Mouse (Mus musculus): ENCODE measurements at regions not wholly inside any gene's neighbourhood (a gene's known extent, or its start where the extent isn't known, plus 50 kb on each side); places are given as distances from the start of the nearest gene placed in this dataset.

- Histone ChIP-seq H3K27me3 (replicated peaks) (no peaks in the 10 kb centered on the region), H3K4me2 (no peak overlapping the region), H3K9me3 (replicated peaks) (no peaks in the 10 kb centered on the region), H3K4me3 (replicated peaks) (no peak overlapping the region), H3K9ac (replicated peaks) (no peak overlapping the region), H3K36me3 (no peaks in the 10 kb centered on the region), H3K27ac (replicated peaks) (no peak overlapping the region), H3K4me1 (no peaks in the 10 kb centered on the region)
- 36% methylated on average over 7 of the region's 7 CpGs for WGBS
- ATAC-seq (ENCODE audit: low FRiP score), result no peak
Observed at GRCm38 (mm10) chr4:81005507-81006328, 95.3 kb downstream of the Lurap1l start.

GRCm38 (mm10) chr4:81006546-81006945, 96.1 kb downstream of the Lurap1l start:
- Histone ChIP-seq H3K4me3 (replicated peaks) (no peak overlapping the region), H3K27me3 (replicated peaks) (no peaks in the 10 kb centered on the region), H3K36me3 (no peaks in the 10 kb centered on the region), H3K9ac (replicated peaks) (no peak overlapping the region), H3K27ac (replicated peaks) (no peak overlapping the region), H3K4me2 (no peak overlapping the region), H3K9me3 (replicated peaks) (no peaks in the 10 kb centered on the region), H3K4me1 (no peaks in the 10 kb centered on the region)
- WGBS, result 83% methylated on average over 1 of the region's 1 CpGs
- ATAC-seq (ENCODE audit: low FRiP score), result no peak

GRCm38 (mm10) chr4:81021850-81022249, 111.4 kb downstream of the Lurap1l start:
- no peak overlapping the region for H3K27ac ChIP-seq (replicated peaks)
- no peak overlapping the region for H3K4me3 ChIP-seq (replicated peaks)
- no peak for ATAC-seq (ENCODE audit: low FRiP score)
- H3K27me3 ChIP-seq (replicated peaks), result no peaks in the 10 kb centered on the region
- 40% methylated on average over 2 of the region's 2 CpGs for WGBS
- H3K9me3 ChIP-seq (replicated peaks), result no peaks in the 10 kb centered on the region
- H3K4me2 ChIP-seq, result no peak overlapping the region
- H3K9ac ChIP-seq (replicated peaks), result no peak overlapping the region
- no peaks in the 10 kb centered on the region for H3K36me3 ChIP-seq
- no peaks in the 10 kb centered on the region for H3K4me1 ChIP-seq

DNA sequence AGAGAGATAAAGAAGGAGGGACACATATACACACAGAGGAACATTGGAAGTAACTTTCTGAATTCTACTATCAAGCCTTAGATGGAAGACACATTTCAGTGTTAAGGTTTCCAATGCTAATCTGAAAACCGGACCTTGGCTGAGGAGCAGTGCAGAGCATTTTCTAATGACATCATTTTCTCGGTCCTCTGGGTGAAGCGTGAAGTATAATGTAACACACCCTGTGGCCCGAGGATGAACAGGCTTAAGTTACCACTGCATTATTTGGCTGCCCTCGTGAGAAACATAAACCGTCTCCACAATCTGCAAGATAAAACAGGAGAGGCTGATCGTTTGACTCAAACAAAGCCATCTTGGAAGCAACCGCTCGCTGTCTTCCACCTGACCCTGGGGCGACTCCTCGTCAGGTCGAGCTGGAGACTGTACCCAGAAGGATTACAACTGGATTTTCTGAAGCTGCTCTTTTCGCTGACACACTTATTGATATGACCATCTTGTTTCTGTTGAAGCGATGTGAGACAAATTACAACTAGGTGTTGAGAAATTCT, 113.1 kb downstream of the Lurap1l start:
- Histone ChIP-seq H3K4me1 (no peaks in the 10 kb centered on the region), H3K4me2 (no peak overlapping the region), H3K27ac (replicated peaks) (no peak overlapping the region), H3K27me3 (replicated peaks) (no peaks in the 10 kb centered on the region), H3K36me3 (no peaks in the 10 kb centered on the region), H3K9ac (replicated peaks) (no peak overlapping the region), H3K9me3 (replicated peaks) (no peaks in the 10 kb centered on the region), H3K4me3 (replicated peaks) (no peak overlapping the region)
- ATAC-seq (ENCODE audit: low FRiP score), result no peak
- WGBS, result 77% methylated on average over 14 of the region's 14 CpGs

GRCm38 (mm10) chr4:81027558-81027957, 117.1 kb downstream of the Lurap1l start:
- no peak overlapping the region for H3K4me2 ChIP-seq
- H3K4me1 ChIP-seq, result no peaks in the 10 kb centered on the region
- ATAC-seq (ENCODE audit: low FRiP score), result no peak
- no peak overlapping the region for H3K9ac ChIP-seq (replicated peaks)
- no peak overlapping the region for H3K27ac ChIP-seq (replicated peaks)
- no peaks in the 10 kb centered on the region for H3K9me3 ChIP-seq (replicated peaks)
- H3K27me3 ChIP-seq (replicated peaks), result no peaks in the 10 kb centered on the region
- WGBS, result 95% methylated on average over 1 of the region's 1 CpGs
- no peaks in the 10 kb centered on the region for H3K36me3 ChIP-seq
- H3K4me3 ChIP-seq (replicated peaks), result no peak overlapping the region

GRCm38 (mm10) chr4:81030671-81031070, 120.2 kb downstream of the Lurap1l start:
- no peak overlapping the region for H3K9ac ChIP-seq (replicated peaks)
- H3K36me3 ChIP-seq, result no peaks in the 10 kb centered on the region
- H3K27ac ChIP-seq (replicated peaks), result no peak overlapping the region
- H3K4me3 ChIP-seq (replicated peaks), result no peak overlapping the region
- no peaks in the 10 kb centered on the region for H3K9me3 ChIP-seq (replicated peaks)
- ATAC-seq (ENCODE audit: low FRiP score), result no peak
- no peak overlapping the region for H3K4me2 ChIP-seq
- no peaks in the 10 kb centered on the region for H3K4me1 ChIP-seq
- H3K27me3 ChIP-seq (replicated peaks), result no peaks in the 10 kb centered on the region
- WGBS, result 82% methylated on average over 3 of the region's 3 CpGs

DNA sequence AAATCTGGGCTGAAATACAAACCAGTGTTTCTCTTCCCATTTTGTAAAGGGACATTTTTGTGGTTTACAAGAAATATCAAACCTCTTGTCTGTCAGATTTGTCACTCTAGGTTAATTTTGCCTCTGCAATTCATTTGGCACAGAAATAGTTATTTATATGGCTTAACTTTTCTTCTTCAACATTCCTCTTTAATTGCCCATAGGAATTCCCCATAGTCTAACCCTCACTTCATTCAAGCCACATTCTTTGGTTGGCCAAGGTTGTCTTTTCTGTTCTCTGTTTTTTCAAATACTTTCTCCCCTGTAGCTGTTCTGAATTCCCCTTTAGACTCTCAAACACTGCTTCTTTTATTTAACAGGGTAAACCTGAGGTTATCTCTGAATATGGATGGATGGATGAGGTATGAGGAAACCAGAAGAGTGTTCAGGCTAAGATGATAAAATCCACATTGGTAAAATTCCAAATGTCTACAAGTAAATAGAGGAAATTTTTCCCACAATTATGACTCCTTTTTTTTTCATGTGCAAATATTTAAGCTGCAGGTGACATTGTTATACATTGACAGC, 127.0 kb downstream of the Lurap1l start:
- H3K27ac ChIP-seq (replicated peaks), result no peak overlapping the region
- H3K36me3 ChIP-seq, result no peaks in the 10 kb centered on the region
- H3K4me3 ChIP-seq (replicated peaks), result no peak overlapping the region
- no peak overlapping the region for H3K4me2 ChIP-seq
- H3K27me3 ChIP-seq (replicated peaks), result no peaks in the 10 kb centered on the region
- no peak overlapping the region for H3K9ac ChIP-seq (replicated peaks)
- ATAC-seq (ENCODE audit: low FRiP score), result no peak
- no peaks in the 10 kb centered on the region for H3K4me1 ChIP-seq
- no peaks in the 10 kb centered on the region for H3K9me3 ChIP-seq (replicated peaks)

DNA sequence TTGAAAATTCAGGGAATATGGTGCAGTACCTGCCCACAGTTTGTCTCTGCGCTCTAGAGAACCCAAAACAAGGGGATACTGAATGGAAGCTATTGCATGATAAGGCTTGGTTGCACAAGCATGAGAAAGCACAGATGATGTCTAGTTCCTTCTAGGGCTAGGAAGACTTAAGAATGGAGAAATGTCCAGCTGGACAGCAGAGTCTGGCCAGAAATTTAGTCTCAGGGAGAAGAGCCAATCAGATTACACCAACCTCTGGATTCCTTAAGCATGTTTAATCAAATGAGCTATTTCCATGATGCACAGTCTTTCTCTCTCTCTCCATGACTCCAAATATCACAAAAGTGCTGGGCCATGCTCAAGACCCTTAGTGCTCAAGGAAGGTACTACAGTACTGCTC, 147.8 kb downstream of the Lurap1l start:
- ATAC-seq (ENCODE audit: low FRiP score), result no peak

DNA sequence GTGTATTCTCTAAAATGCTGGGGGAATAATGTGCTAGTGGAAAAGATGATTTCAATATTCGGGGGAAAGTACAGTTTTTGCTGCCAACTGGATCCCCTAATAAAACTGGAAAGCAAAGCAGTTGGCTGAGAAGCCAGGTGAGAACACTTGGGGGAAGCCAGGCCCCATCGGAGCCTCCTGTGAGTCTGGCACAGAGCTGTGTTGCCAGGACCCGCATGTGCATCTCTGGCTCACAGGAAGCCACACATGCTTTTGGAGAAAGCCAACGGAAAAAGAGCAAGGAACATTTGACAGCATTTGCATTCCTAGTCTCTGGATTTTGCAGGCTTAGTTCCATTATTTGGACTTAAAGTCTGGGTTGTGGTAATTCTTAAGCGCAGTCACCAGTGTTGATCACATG, 148.4 kb downstream of the Lurap1l start:
- Histone ChIP-seq H3K9ac (replicated peaks) (no peak overlapping the region), H3K36me3 (no peaks in the 10 kb centered on the region), H3K27me3 (replicated peaks) (no peaks in the 10 kb centered on the region), H3K27ac (replicated peaks) (no peak overlapping the region), H3K4me3 (replicated peaks) (no peak overlapping the region), H3K9me3 (replicated peaks) (no peaks in the 10 kb centered on the region), H3K4me2 (no peak overlapping the region), H3K4me1 (no peaks in the 10 kb centered on the region)
- WGBS, result 89% methylated on average over 5 of the region's 5 CpGs
- no peak for ATAC-seq (ENCODE audit: low FRiP score)

More for the DNA sequence above, 147.8 kb downstream of the Lurap1l start:
- no peaks in the 10 kb centered on the region for H3K9me3 ChIP-seq (replicated peaks)
- H3K4me2 ChIP-seq, result no peak overlapping the region
- H3K4me1 ChIP-seq, result no peaks in the 10 kb centered on the region
- WGBS, result 98% methylated on average over 1 of the region's 1 CpGs
- no peak overlapping the region for H3K9ac ChIP-seq (replicated peaks)
- H3K36me3 ChIP-seq, result no peaks in the 10 kb centered on the region
- H3K4me3 ChIP-seq (replicated peaks), result no peak overlapping the region
- H3K27me3 ChIP-seq (replicated peaks), result no peaks in the 10 kb centered on the region
- H3K27ac ChIP-seq (replicated peaks), result no peak overlapping the region

DNA sequence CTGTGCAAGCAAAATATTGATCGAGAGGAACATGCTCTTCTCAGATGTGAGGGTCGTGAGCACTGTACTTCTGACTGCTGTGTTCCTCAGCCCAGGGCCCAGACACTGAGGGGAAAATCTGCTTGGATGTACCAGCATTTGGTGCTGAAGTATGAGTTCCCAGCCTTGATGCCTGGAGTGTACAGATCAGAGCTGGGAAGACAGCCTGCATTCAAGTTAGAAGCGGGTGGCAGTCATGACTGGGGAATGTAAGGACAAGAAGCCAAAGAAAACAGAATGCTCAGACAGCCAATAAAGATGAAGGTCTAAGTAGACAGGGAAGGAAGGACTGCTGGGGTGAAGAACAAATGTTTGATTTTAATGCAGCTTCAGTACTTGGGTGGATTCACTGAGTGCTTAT, 148.9 kb downstream of the Lurap1l start:
- Histone ChIP-seq H3K27ac (replicated peaks) (no peak overlapping the region), H3K36me3 (no peaks in the 10 kb centered on the region), H3K4me1 (no peaks in the 10 kb centered on the region), H3K9me3 (replicated peaks) (no peaks in the 10 kb centered on the region), H3K27me3 (replicated peaks) (no peaks in the 10 kb centered on the region), H3K9ac (replicated peaks) (no peak overlapping the region), H3K4me3 (replicated peaks) (no peak overlapping the region), H3K4me2 (no peak overlapping the region)
- WGBS, result 87% methylated on average over 3 of the region's 3 CpGs
- no peak for ATAC-seq (ENCODE audit: low FRiP score)

DNA sequence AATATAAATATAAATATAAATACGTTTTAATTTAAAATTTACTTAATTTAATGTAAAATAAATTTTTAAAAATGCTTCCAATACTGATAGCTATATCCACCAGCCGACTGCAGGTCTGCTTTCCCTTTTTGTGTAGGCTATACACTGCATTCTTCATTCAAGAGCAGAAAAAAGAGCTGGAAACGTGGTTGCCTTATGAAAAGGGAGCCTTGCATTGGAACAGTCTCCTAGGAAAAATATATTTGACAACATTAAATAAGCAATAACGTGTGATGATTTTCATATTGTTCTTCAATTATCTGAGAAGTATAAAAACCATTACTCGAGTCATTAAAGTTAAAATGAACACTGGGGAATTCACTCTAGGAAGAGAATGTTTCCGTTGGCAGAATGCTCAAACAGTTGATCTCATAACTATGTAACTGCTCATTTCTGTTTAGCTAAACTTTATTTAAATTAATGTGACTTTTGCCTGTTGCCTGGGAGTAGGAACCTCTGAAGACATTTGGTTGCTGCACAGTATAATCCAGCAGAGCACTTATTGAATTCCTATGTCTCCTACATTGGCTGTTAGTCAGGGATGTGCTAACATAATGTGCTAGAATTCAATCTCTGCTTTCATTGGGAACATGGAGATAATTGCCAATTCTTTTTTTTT, 172.0 kb downstream of the Lurap1l start:
- Histone ChIP-seq H3K27ac (replicated peaks) (peak overlapping the region; percentile 48; the same call in 1 of the 2 replicates), H3K27me3 (replicated peaks) (no peaks in the 10 kb centered on the region), H3K4me2 (no peak overlapping the region), H3K9me3 (replicated peaks) (no peaks in the 10 kb centered on the region), H3K9ac (replicated peaks) (no peak overlapping the region), H3K4me3 (replicated peaks) (no peak overlapping the region), H3K4me1 (no peaks in the 10 kb centered on the region), H3K36me3 (no peaks in the 10 kb centered on the region)
- ATAC-seq (ENCODE audit: low FRiP score), result peak; percentile 90
- 43% methylated on average over 6 of the region's 6 CpGs for WGBS

DNA sequence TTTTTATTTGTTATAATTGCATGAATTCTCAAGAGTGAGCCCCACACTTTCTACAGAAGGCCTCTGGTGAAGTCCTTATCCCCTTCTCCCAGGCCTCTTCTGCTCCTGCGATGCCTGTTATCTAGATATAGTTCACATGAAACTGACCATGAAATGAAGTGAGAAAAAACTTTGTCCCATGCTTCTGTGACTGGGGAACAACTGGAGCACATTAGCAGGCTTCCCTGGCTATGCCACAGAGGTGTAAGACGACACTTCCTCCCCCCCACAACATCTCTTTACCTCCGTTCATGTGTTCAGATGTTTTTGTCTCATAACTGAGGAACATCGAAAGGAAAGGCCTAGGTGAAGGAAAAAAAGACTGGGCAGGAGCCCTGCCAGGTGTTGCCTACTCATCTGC, 174.7 kb downstream of the Lurap1l start:
- no peak overlapping the region for H3K27ac ChIP-seq (replicated peaks)
- ATAC-seq (ENCODE audit: low FRiP score), result no peak
- no peaks in the 10 kb centered on the region for H3K36me3 ChIP-seq
- no peak overlapping the region for H3K4me2 ChIP-seq
- H3K4me3 ChIP-seq (replicated peaks), result no peak overlapping the region
- 75% methylated on average over 4 of the region's 4 CpGs for WGBS
- H3K27me3 ChIP-seq (replicated peaks), result no peaks in the 10 kb centered on the region
- H3K9ac ChIP-seq (replicated peaks), result no peak overlapping the region
- no peaks in the 10 kb centered on the region for H3K4me1 ChIP-seq
- no peaks in the 10 kb centered on the region for H3K9me3 ChIP-seq (replicated peaks)
